Mouse (Mus musculus): ENCODE results near the gene Cd2ap. TPM values are rescaled to one million over a fixed set of nuclear protein-coding genes. Genes with fewer than 3 reads are reported as not detected.
A peak's percentile ranks its signal among the peaks of the same experiment; 100 is the strongest.
"Not testable (repeated sequence)": the region's sequence is repeated elsewhere in the genome, so short reads cannot be mapped to it uniquely, and the experiment has no call there.

Cd2ap gene
- polyA plus RNA-seq (2012; ENCODE audit: insufficient read depth, insufficient read length, missing spikeins): 14.1 and 19.1 TPM in 2 replicates

- Histone ChIP-seq H3K4me3 (ENCODE audit: insufficient read depth, low read depth, low read length) (peak within 1 kb of the TSS; percentile 91), H3K4me1 (ENCODE audit: control insufficient read depth, insufficient read depth, insufficient read length, low read length) (peaks cover 4% of the 10 kb centered on the region; the same call in 1 of the 2 replicates), H3K27ac (replicated peaks; ENCODE audit: low read depth, low read length) (peak within 1 kb of the TSS; percentile 69)
Observed at GRCm38 (mm10) chr17:42876001-42876903, at the start of gene Cd2ap. Gene Cd2ap (minus strand): TSS chr17:42876665.

DNA sequence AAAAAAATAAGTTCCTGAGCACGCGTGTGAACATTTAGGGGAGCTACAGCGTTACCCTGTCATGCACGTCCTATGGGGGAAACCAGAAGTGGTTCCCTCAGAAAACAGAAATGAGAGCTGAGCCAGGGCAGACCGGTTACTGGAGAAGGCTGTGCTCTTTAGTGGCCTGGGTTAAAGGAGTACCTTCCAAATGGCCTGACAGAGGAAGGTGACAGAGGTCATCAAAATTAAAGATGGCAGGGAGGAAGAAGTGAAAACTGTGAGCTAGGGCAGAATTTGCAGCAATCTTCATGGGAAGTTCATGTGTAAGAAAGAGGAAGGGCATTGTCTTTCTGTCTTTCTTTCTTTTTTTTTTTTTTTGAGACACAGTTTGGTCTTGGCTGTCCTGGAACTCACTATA is 48.3 kb upstream of the Cd2ap start:
- Histone ChIP-seq H3K27ac (replicated peaks; ENCODE audit: low read depth, low read length) (no peak overlapping the region), H3K4me1 (ENCODE audit: control insufficient read depth, insufficient read depth, insufficient read length, low read length) (no peaks in the 10 kb centered on the region), H3K4me3 (ENCODE audit: insufficient read depth, low read depth, low read length) (no peak overlapping the region)

DNA sequence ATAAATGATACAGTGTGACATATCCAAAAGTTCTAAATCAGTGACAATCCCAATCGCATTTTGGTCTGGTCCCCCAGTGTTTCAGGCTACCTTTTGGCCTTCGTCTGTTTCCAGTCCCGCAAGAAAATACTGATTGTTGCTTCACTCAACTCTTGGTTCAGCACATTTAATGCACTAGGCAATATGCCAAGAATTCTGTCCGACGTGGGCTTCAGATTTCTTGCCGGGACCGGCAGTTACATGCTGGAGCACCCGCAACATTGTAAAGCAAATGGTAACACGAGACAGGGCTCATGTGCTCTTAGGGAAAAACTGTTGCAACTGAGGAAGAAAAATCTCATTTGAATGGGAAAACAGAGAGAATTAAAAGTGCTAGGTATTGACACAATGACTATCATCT is 42.3 kb upstream of the Cd2ap start:
- Histone ChIP-seq H3K4me1 (ENCODE audit: control insufficient read depth, insufficient read depth, insufficient read length, low read length) (no peaks in the 10 kb centered on the region), H3K4me3 (ENCODE audit: insufficient read depth, low read depth, low read length) (no peak overlapping the region), H3K27ac (replicated peaks; ENCODE audit: low read depth, low read length) (no peak overlapping the region)

- H3K4me3 ChIP-seq (ENCODE audit: insufficient read depth, low read depth, low read length): no peak overlapping the region
- no peaks in the 10 kb centered on the region for H3K4me1 ChIP-seq (ENCODE audit: control insufficient read depth, insufficient read depth, insufficient read length, low read length)
- no peak overlapping the region for H3K27ac ChIP-seq (replicated peaks; ENCODE audit: low read depth, low read length)
Observed at GRCm38 (mm10) chr17:42914726-42915125, 38.3 kb upstream of the Cd2ap start.

DNA sequence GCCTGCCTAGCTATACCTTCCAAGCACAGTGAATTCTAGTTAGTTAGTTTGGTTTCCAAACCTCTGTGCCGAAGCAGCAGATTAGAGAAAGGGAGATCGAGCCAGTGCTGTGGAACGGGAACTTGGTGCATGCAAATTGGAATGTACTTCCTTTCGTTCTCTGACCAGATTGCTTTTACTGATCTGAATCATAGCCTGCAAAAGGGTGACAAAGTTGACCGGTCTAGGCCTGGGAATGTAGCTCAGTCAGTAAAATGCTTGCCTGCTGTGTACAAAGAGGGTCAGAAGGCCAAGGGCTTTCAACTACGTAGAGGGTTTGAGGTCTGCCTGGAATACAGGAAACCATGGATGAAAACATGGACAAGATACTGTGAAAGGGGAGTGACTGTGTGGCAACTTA is 35.7 kb upstream of the Cd2ap start:
- Histone ChIP-seq H3K4me3 (ENCODE audit: insufficient read depth, low read depth, low read length) (no peak overlapping the region), H3K4me1 (ENCODE audit: control insufficient read depth, insufficient read depth, insufficient read length, low read length) (no peaks in the 10 kb centered on the region), H3K27ac (replicated peaks; ENCODE audit: low read depth, low read length) (no peak overlapping the region)

GRCm38 (mm10) chr17:42910476-42910875 is 34.0 kb upstream of the Cd2ap start:
- Histone ChIP-seq H3K4me1 (ENCODE audit: control insufficient read depth, insufficient read depth, insufficient read length, low read length) (no peaks in the 10 kb centered on the region), H3K4me3 (ENCODE audit: insufficient read depth, low read depth, low read length) (no peak overlapping the region), H3K27ac (replicated peaks; ENCODE audit: low read depth, low read length) (no peak overlapping the region)

DNA sequence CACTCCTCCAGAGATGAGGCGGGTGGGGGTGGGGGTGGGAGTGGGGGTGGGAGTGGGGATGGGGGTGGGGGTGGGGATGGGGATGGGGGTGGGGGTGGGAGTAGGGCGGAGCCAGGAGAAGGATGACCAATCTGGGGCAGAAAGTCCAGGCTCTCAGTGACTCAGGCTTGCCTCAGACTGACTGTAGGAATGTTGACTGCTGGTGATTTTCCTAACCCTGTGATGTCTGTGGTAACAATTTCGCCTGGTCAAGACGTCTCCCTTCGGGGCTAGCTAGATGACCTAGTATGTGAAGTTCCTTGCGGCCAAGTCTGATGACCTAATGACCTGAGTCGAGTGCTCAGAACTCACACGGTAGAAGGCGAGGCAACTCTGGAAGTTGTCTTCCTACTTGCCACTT is 32.9 kb upstream of the Cd2ap start:
- Histone ChIP-seq H3K4me3 (ENCODE audit: insufficient read depth, low read depth, low read length) (no peak overlapping the region), H3K4me1 (ENCODE audit: control insufficient read depth, insufficient read depth, insufficient read length, low read length) (no peaks in the 10 kb centered on the region), H3K27ac (replicated peaks; ENCODE audit: low read depth, low read length) (no peak overlapping the region)

- no peak overlapping the region for H3K27ac ChIP-seq (replicated peaks; ENCODE audit: low read depth, low read length)
- no peak overlapping the region for H3K4me3 ChIP-seq (ENCODE audit: insufficient read depth, low read depth, low read length)
- H3K4me1 ChIP-seq (ENCODE audit: control insufficient read depth, insufficient read depth, insufficient read length, low read length): no peaks in the 10 kb centered on the region
Observed at GRCm38 (mm10) chr17:42908744-42909370, 32.4 kb upstream of the Cd2ap start.

DNA sequence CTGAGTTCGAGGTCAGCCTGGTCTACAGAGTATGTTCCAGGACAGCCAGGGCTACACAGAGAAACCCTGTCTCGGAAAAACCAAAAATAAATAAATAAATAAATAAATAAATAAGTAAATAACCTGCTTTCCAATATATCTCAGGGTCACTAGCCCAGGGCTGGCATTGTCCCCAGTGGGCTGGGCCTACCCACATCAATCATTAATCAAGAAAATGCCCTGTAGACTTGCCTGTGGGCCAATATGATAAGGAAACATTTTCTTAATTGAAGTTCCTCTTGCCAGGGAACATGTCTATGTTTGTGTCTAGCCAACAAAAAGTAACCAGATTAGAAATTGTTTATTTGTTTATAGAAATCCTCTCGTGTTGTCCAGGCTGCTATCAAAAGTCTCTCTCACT is 31.7 kb upstream of the Cd2ap start:
- no peak overlapping the region for H3K4me3 ChIP-seq (ENCODE audit: insufficient read depth, low read depth, low read length)
- H3K27ac ChIP-seq (replicated peaks; ENCODE audit: low read depth, low read length): no peak overlapping the region
- no peaks in the 10 kb centered on the region for H3K4me1 ChIP-seq (ENCODE audit: control insufficient read depth, insufficient read depth, insufficient read length, low read length)

DNA sequence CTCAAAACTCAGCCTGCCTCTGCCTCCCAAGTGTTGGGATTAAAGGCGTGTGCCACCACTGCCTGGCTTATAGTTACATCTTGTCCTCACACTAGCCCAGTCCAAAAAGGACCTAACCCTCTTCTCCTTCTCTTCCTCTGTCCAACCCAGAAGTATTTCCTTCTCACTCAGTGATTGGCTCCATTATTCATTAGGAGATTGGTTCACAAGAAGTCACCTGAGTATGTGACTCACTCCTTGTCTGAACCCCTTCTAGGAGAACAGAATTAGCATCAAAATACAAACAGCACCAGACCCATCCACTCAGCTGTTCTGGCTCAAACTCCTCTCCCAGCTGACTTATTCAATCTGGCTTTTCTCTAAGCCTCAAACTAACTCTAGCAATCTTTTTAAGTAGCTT is 30.0 kb upstream of the Cd2ap start:
- not testable (repeated sequence) for H3K27ac ChIP-seq (replicated peaks; ENCODE audit: low read depth, low read length); H3K4me1 ChIP-seq (ENCODE audit: control insufficient read depth, insufficient read depth, insufficient read length, low read length); H3K4me3 ChIP-seq (ENCODE audit: insufficient read depth, low read depth, low read length)

DNA sequence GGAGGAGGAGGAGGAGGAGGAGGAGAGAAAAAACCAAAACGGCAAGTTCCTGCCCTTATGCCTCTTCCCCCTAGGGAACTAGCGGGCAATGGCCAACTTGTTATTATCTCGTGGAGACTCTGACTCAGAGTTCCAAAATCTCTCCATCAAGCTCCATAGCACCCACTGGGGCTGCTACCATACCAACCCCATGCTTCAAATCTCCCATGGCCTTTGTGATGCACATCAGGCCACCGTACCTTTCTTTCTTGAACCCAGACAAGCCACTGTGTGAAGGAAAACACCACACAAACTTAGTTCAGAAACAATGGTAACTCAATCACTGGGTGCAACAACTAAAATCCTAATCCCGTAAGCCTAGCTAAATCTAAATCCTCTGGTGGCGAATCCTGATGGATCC is 29.5 kb upstream of the Cd2ap start:
- H3K27ac ChIP-seq (replicated peaks; ENCODE audit: low read depth, low read length): no peak overlapping the region
- no peak overlapping the region for H3K4me3 ChIP-seq (ENCODE audit: insufficient read depth, low read depth, low read length)
- no peaks in the 10 kb centered on the region for H3K4me1 ChIP-seq (ENCODE audit: control insufficient read depth, insufficient read depth, insufficient read length, low read length)

GRCm38 (mm10) chr17:42900795-42901194 is 24.3 kb upstream of the Cd2ap start:
- H3K27ac ChIP-seq (replicated peaks; ENCODE audit: low read depth, low read length): no peak overlapping the region
- H3K4me3 ChIP-seq (ENCODE audit: insufficient read depth, low read depth, low read length): no peak overlapping the region
- H3K4me1 ChIP-seq (ENCODE audit: control insufficient read depth, insufficient read depth, insufficient read length, low read length): no peaks in the 10 kb centered on the region

DNA sequence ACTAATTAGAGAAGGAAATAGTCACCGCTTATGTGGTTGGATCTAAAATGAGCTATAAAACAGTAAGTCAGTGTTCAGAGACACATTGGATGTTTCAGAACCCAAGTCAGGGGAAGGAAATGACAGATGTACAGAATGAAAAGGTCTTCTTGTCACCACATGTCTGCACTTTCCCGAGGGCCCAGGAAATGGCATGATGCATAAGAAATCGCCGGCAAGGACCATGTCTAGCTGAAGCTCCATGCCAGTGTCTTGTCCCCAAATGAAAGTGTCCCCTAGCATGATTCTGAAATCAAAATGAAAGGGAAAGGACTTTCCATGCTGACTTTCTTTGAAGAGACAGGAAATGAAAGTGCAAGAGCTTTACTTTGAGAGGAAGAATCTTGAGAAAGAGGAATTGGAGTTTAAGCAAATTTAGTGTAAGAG is 10.8 kb upstream of the Cd2ap start:
- H3K4me1 ChIP-seq (ENCODE audit: control insufficient read depth, insufficient read depth, insufficient read length, low read length): no peaks in the 10 kb centered on the region
- no peak overlapping the region for H3K4me3 ChIP-seq (ENCODE audit: insufficient read depth, low read depth, low read length)
- H3K27ac ChIP-seq (replicated peaks; ENCODE audit: low read depth, low read length): no peak overlapping the region; the same call in 1 of the 2 replicates

DNA sequence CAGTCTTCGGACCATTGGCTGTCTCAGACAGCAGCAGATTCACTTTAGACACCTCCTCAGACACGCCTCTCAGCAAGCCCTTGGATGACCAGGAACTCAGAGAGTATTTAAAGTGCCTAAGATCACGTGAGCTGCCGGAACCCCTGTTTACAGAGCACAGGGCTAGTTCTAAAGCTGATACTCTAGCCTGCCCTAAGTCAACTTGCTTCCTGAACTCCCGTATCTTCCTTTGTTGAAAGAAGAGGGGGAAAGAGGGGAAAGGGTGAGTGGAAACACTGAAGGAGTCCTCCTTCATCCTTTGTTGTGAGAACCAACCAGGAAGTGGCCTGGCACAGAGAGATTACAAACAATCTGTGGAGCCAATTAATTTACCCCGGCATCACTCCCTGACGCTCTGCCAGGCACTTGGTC is 8.6 kb upstream of the Cd2ap start:
- Histone ChIP-seq H3K4me3 (ENCODE audit: insufficient read depth, low read depth, low read length) (no peak overlapping the region), H3K27ac (replicated peaks; ENCODE audit: low read depth, low read length) (no peak overlapping the region), H3K4me1 (ENCODE audit: control insufficient read depth, insufficient read depth, insufficient read length, low read length) (no peaks in the 10 kb centered on the region)

GRCm38 (mm10) chr17:42884382-42884781 is 7.9 kb upstream of the Cd2ap start:
- Histone ChIP-seq H3K4me3 (ENCODE audit: insufficient read depth, low read depth, low read length) (no peak overlapping the region), H3K27ac (replicated peaks; ENCODE audit: low read depth, low read length) (no peak overlapping the region), H3K4me1 (ENCODE audit: control insufficient read depth, insufficient read depth, insufficient read length, low read length) (no peaks in the 10 kb centered on the region)

DNA sequence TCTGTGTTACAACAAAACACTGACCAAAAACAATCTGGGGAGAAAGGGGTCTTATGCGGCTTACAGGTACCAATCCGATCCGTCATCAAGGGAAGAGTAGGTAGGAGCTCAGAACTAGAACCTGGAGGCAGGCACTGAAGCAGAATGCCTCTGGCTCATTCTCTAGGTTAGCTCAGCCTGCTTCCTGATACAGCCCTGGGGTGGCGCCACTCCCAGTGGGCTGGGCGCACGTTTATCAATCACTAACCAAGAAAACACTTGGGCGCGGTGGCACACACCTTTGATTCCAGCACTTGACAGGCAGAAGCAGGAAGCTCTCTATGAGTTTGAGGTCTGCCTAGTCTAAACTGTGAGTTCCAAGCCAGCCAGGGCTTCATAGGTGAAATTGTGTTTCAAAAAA is 7.3 kb upstream of the Cd2ap start:
- H3K27ac ChIP-seq (replicated peaks; ENCODE audit: low read depth, low read length): no peak overlapping the region
- no peaks in the 10 kb centered on the region for H3K4me1 ChIP-seq (ENCODE audit: control insufficient read depth, insufficient read depth, insufficient read length, low read length)

More for the DNA sequence above, 7.3 kb upstream of the Cd2ap start:
- no peak overlapping the region for H3K4me3 ChIP-seq (ENCODE audit: insufficient read depth, low read depth, low read length)
